Mouse (Mus musculus): ENCODE measurements at regions not wholly inside any gene's neighbourhood (a gene's known extent, or its start where the extent isn't known, plus 50 kb on each side); places are given as distances from the start of the nearest gene placed in this dataset.

- DNase-seq (ENCODE audit: low spot score in 2 of 2), result no peak
These were observed 166.6 kb upstream of the Adamts16 start for GRCm38 (mm10) chr13:71008216-71008615.

GRCm38 (mm10) chr13:71006117-71006516 lies 164.5 kb upstream of the Adamts16 start:
- DNase-seq (ENCODE audit: low spot score in 2 of 2), result no peak

- no peak for DNase-seq (ENCODE audit: low spot score in 2 of 2)
These were observed 161.9 kb upstream of the Adamts16 start for GRCm38 (mm10) chr13:71003517-71003916.

- DNase-seq (ENCODE audit: low spot score in 2 of 2), result peak in 1 of 2 experiments; percentile 23
These were observed 159.7 kb upstream of the Adamts16 start for GRCm38 (mm10) chr13:71001278-71001677.

- no peak for DNase-seq (ENCODE audit: low spot score in 2 of 2)
These were observed 158.9 kb upstream of the Adamts16 start for GRCm38 (mm10) chr13:71000422-71001008.

GRCm38 (mm10) chr13:70993522-70993921 lies 151.9 kb upstream of the Adamts16 start:
- no peak for DNase-seq (ENCODE audit: low spot score in 2 of 2)

GRCm38 (mm10) chr13:70989999-70990645 lies 148.5 kb upstream of the Adamts16 start:
- no peak for DNase-seq (ENCODE audit: low spot score in 2 of 2)

- no peak for DNase-seq (ENCODE audit: low spot score in 2 of 2)
These were observed 137.7 kb upstream of the Adamts16 start for GRCm38 (mm10) chr13:70979344-70979743.

- DNase-seq (ENCODE audit: low spot score in 2 of 2), result no peak
These were observed 137.1 kb upstream of the Adamts16 start for GRCm38 (mm10) chr13:70978547-70979307.

- DNase-seq (ENCODE audit: low spot score in 2 of 2), result no peak
These were observed 128.0 kb upstream of the Adamts16 start for GRCm38 (mm10) chr13:70969596-70969995.

- DNase-seq (ENCODE audit: low spot score in 2 of 2), result peak; percentile 19 to 23
These were observed 126.2 kb upstream of the Adamts16 start for GRCm38 (mm10) chr13:70967781-70968180.

GRCm38 (mm10) chr13:70963384-70963783 lies 121.8 kb upstream of the Adamts16 start:
- no peak for DNase-seq (ENCODE audit: low spot score in 2 of 2)

- DNase-seq (ENCODE audit: low spot score in 2 of 2), result no peak
These were observed 92.9 kb upstream of the Adamts16 start for GRCm38 (mm10) chr13:70934309-70935037.

- DNase-seq (ENCODE audit: low spot score in 2 of 2), result no peak
These were observed 72.2 kb upstream of the Adamts16 start for GRCm38 (mm10) chr13:70913834-70914233.

GRCm38 (mm10) chr13:70910934-70911333 lies 69.3 kb upstream of the Adamts16 start:
- DNase-seq (ENCODE audit: low spot score in 2 of 2), result no peak

- no peak for DNase-seq (ENCODE audit: low spot score in 2 of 2)
These were observed 63.2 kb upstream of the Adamts16 start for GRCm38 (mm10) chr13:70904834-70905233.

- no peak for DNase-seq (ENCODE audit: low spot score in 2 of 2)
These were observed 62.2 kb upstream of the Adamts16 start for GRCm38 (mm10) chr13:70903831-70904230.

GRCm38 (mm10) chr13:70903150-70903549 lies 61.5 kb upstream of the Adamts16 start:
- DNase-seq (ENCODE audit: low spot score in 2 of 2), result no peak

- DNase-seq (ENCODE audit: low spot score in 2 of 2), result no peak
These were observed 61.1 kb upstream of the Adamts16 start for GRCm38 (mm10) chr13:70902727-70903126.

- no peak for DNase-seq (ENCODE audit: low spot score in 2 of 2)
These were observed 50.0 kb upstream of the Adamts16 start for GRCm38 (mm10) chr13:70891634-70892033.
